Mouse (Mus musculus) heart, adult 2 months (tissue): ENCODE results near the gene Sox13. TPM values are rescaled to one million over a fixed set of nuclear protein-coding genes. Genes with fewer than 3 reads are reported as not detected.

Experiments used
- DNase-seq, 2 experiments: peaks; one replicate each; pipeline ENCODE4 v3.0.0; 2021
- H3K27ac ChIP-seq: fragments of 200-600 bp; 2 replicates; pipeline ENCODE4 v1.8.1; 2022
- H3K27me3 ChIP-seq: fragments of 200-500 bp; 2 replicates; pipeline ENCODE4 v1.6.1; 2012; ENCODE audit warnings: mild to moderate bottlenecking, low read length, inconsistent platforms, mixed read lengths; ENCODE audit not compliant: control insufficient read depth, insufficient read depth
- H3K36me3 ChIP-seq: fragments of 200-500 bp; 2 replicates; pipeline ENCODE4 v1.6.1; 2012; ENCODE audit warnings: low read length, inconsistent platforms; ENCODE audit not compliant: control insufficient read depth, insufficient read depth
- H3K4me1 ChIP-seq: fragments of 200-500 bp; 2 replicates; pipeline ENCODE4 v1.6.1; 2011; ENCODE audit warnings: low read length; ENCODE audit not compliant: control insufficient read depth, insufficient read depth
- H3K4me3 ChIP-seq: fragments of 200-600 bp; 2 replicates; pipeline ENCODE4 v1.8.1; 2022
- H3K79me2 ChIP-seq: fragments of 200-500 bp; replicated peaks from 2 replicates; pipeline ENCODE4 v1.6.1; 2012; ENCODE audit warnings: mild to moderate bottlenecking, inconsistent platforms, low read length, moderate library complexity, mixed read lengths; ENCODE audit not compliant: control insufficient read depth, insufficient read depth
- H3K9ac ChIP-seq: fragments of 200-500 bp; 2 replicates; pipeline ENCODE4 v1.6.1; 2012; ENCODE audit warnings: low read depth, mild to moderate bottlenecking, control low read depth, inconsistent platforms, low read length, mixed read lengths
- CTCF ChIP-seq: fragments of 200-600 bp; IDR thresholded peaks from 2 replicates; pipeline ENCODE4 v1.8.1; 2022; ENCODE audit warnings: antibody characterized with exemption, mild to moderate bottlenecking, moderate library complexity
- EP300 ChIP-seq: fragments of 200-500 bp; IDR thresholded peaks from 2 replicates; pipeline ENCODE4 v1.6.1; 2011; ENCODE audit warnings: low read depth, low read length, control low read depth; ENCODE audit not compliant: insufficient read depth
- POLR2A ChIP-seq: fragments of 200-500 bp; IDR thresholded peaks from 2 replicates; pipeline ENCODE4 v1.6.1; 2011; ENCODE audit warnings: mild to moderate bottlenecking, low read depth, low read length, control low read depth; ENCODE audit not compliant: insufficient read depth
- WGBS: fragments of 180-500 bp; shearing (Covaris S2); methylation state at CpG from one replicate; pipeline ENCODE4 v1.1.7; 2018; 5-methylcytosine and 5-hydroxymethylcytosine counted together
- intact Hi-C: fragments of 180-260 bp; cut with DNase I; formaldehyde crosslinking; loops from one replicate; pipeline ENCODE4 v1.15.1; 2025
- polyA plus RNA-seq: library from polyadenylated mRNA; depleted of rRNA; stranded (reverse); fragments of >200 nt; gene quantifications from 2 replicates; pipeline ENCODE4 v1.2.3, GENCODE M21; 2012
- total RNA-seq, 2 experiments: library from RNA; stranded (reverse); gene quantifications; 2 replicates each; pipeline ENCODE4 v1.2.3; 2021

The Sox13 gene
- total and polyA plus RNA-seq, 3 experiments = 15.3 to 24.7 (median 16.2) TPM

DNA sequence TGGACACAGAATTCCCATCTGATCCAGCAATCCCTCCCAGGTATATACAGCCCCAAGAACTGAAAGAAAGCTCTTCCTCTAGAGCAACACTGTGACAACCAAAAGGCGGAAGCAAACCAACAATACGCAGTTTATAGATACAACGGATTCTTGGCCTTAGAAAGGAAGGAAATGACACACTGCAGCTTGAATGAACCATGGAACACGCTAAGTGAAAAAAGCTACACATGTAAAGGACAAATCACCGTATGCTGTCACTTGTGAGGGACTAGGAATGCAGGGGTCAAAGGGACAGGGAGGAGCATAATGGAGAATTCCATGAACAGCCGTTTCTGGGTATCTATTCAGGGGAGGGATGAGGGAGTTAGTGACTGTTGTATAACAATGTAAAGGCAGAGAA lies 16.7 kb downstream of the Sox13 start:
- Histone ChIP-seq H3K79me2 (peaks cover 4% of the 10 kb centered on the region), H3K4me1 (peaks cover 16% of the 10 kb centered on the region), H3K27ac (peak overlapping the region; percentile 42), H3K4me3 (no peak overlapping the region), H3K36me3 (no peaks in the 10 kb centered on the region), H3K27me3 (no peaks in the 10 kb centered on the region), H3K9ac (no peak overlapping the region)
- 43% methylated on average over 6 of the region's 6 CpGs for WGBS
- intact Hi-C loops = no loop called here
- TF ChIP-seq CTCF (no peak), POLR2A (no peak), EP300 (no peak)
- no peak for DNase-seq

DNA sequence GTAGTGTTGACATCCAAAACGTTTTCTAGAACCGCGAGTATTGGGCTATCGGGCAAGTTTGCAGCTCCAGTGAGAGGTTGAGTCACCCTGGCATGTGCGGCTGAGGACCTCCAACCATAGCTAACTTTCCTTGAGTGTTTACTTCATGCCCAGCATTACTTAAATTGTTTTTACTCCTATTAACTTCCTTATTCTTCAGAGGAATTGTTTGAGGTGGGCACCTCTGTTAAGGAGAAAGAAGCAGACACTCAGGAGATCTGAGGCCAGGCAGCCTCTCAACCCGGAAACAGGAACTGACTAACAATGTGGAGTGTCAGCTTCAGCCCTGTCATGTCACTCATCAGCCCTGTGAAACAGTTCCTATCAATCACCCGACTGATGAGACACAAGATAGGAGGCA lies 17.6 kb downstream of the Sox13 start:
- no peak overlapping the region for H3K9ac ChIP-seq

DNA sequence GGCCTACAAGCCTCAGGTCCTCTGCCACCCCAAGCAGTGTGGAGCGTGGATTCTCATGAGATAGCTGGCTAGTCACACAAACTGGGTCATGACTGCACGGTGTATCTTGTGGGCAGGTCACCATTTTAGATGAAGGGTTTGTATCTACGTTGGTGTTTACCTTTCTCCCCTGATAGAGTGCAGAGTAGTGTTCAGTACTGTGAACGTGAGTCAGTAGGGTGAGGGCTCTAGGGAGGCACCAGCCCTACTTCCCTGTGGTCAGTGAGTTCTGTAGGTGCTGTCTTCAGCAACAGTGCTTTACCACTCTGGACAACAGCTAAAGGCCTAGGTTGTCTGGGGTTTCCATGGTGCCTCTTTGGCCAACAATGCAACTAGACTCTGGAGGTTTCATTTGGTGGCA lies 20.2 kb downstream of the Sox13 start:
- Histone ChIP-seq H3K4me1 (peaks cover 28% of the 10 kb centered on the region), H3K27ac (no peak overlapping the region), H3K27me3 (no peaks in the 10 kb centered on the region), H3K79me2 (peaks cover 2% of the 10 kb centered on the region; the same call in 1 of the 2 replicates), H3K4me3 (no peak overlapping the region), H3K36me3 (no peaks in the 10 kb centered on the region), H3K9ac (no peak overlapping the region)
- DNase-seq = no peak
- TF ChIP-seq EP300 (no peak), POLR2A (no peak), CTCF (no peak)
- 76% methylated on average over 4 of the region's 4 CpGs for WGBS
- intact Hi-C loops = no loop called here

More for the DNA sequence above, 17.6 kb downstream of the Sox13 start:
- no peak overlapping the region for H3K4me3 ChIP-seq
- WGBS = 65% methylated on average over 7 of the region's 7 CpGs
- no peaks in the 10 kb centered on the region for H3K36me3 ChIP-seq
- TF ChIP-seq POLR2A = no peak
- no peak for TF ChIP-seq EP300
- TF ChIP-seq CTCF = no peak
- peak overlapping the region; percentile 42 for H3K27ac ChIP-seq
- H3K4me1 ChIP-seq = peaks cover 12% of the 10 kb centered on the region
- peaks cover 4% of the 10 kb centered on the region for H3K79me2 ChIP-seq
- peak in 1 of 2 experiments; percentile 11 for DNase-seq
- intact Hi-C loops = no loop called here
- no peaks in the 10 kb centered on the region for H3K27me3 ChIP-seq

- H3K9ac ChIP-seq = no peak overlapping the region
These were observed 24.0 kb downstream of the Sox13 start for GRCm38 (mm10) chr1:133400014-133400725.

GRCm38 (mm10) chr1:133397483-133398237 lies 26.5 kb downstream of the Sox13 start:
- Histone ChIP-seq H3K27me3 (no peaks in the 10 kb centered on the region), H3K27ac (peak overlapping the region; percentile 75), H3K9ac (peak overlapping the region; percentile 5; the same call in 1 of the 2 replicates), H3K4me1 (peaks cover 28% of the 10 kb centered on the region), H3K36me3 (no peaks in the 10 kb centered on the region), H3K79me2 (no peaks in the 10 kb centered on the region; the same call in 1 of the 2 replicates), H3K4me3 (no peak overlapping the region)
- TF ChIP-seq EP300 = 0 out of 2 replicates have a peak, but pooled peaks have one; percentile 6
- TF ChIP-seq POLR2A = peak; percentile 39; the same call in 1 of the 2 replicates
- TF ChIP-seq CTCF = peak; percentile 27; the same call in 1 of the 2 replicates
- intact Hi-C loops = loop anchor here (5.0 kb wide), 1 partner anchor 95 kb away; no protein-coding TSS in a partner anchor
- WGBS = 30% methylated on average over 17 of the region's 17 CpGs
- DNase-seq = peak in 1 of 2 experiments; percentile 71

More at GRCm38 (mm10) chr1:133400014-133400725, 24.0 kb downstream of the Sox13 start:
- no peaks in the 10 kb centered on the region for H3K36me3 ChIP-seq
- no peaks in the 10 kb centered on the region; the same call in 1 of the 2 replicates for H3K79me2 ChIP-seq
- H3K4me1 ChIP-seq = peaks cover 30% of the 10 kb centered on the region
- WGBS = 46% methylated on average over 13 of the region's 13 CpGs
- intact Hi-C loops = no loop called here
- H3K27ac ChIP-seq = peak overlapping the region; percentile 58
- H3K27me3 ChIP-seq = no peaks in the 10 kb centered on the region
- H3K4me3 ChIP-seq = no peak overlapping the region
- TF ChIP-seq CTCF = no peak
- no peak for TF ChIP-seq POLR2A
- TF ChIP-seq EP300 = no peak
- DNase-seq = peak in 1 of 2 experiments; percentile 49
